Mouse (Mus musculus): ENCODE measurements around the gene Tmem210. TPM values are rescaled to one million over a fixed set of nuclear protein-coding genes. Genes with fewer than 3 reads are reported as not detected.
"Not testable (repeated sequence)": the region's sequence is repeated elsewhere in the genome, so short reads cannot be mapped to it uniquely, and the experiment has no call there.

Gene Tmem210
- polyA plus RNA-seq, 1 experiment from 2014 or later, result not detected

DNA sequence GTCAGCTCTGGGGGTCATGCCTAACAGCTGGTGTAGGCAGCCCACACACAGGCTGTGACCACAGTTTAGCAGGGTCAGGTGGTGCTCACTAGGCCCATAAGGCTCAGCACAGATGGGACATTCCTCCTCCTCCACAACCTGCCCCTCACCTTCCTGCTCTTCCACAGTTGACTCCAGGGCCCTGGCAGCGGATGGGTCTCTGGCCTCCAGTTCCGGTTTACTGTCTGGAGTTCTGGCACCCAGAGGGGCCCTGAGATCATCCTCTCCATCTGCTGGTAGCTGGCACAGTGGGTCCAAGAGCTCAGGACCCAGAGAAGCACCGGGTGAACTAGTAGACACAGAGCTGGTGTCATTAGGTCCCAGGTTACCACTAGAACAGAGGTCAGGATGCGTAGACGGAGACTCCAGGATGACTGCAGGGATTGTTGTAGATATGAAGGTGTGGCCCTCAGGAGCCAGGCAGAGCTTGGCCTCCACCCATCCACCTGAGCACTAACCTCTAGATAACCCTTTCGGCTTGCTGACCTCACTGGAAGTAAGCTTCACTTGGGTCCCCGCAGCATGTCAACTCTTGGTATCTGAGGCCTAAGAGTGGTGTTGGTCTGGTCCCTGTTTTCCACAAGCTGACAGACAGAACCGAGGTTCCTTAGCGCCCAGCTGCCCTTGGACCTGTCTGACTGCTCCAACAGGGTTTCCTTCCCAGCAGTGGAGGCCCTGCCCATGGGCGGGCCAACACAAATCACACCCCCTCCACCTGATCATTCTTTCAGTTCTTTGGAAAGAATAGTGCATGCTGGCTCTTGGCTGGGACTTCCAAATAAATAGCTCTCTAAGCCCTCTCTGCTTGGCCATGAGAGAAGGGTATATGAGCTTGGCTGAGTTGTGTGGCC lies 41.5 kb upstream of the Tmem210 start, which contains the start of gene AL732309.1:
AL732309.1 (minus strand) TSS at position 681 of the 890 bp plus-strand sequence.
- ATAC-seq, result no peak
- Histone ChIP-seq H3K4me3 (replicated peaks; ENCODE audit: low read length) (no peak within 1 kb of the TSS), H3K27me3 (replicated peaks; ENCODE audit: control insufficient read depth, insufficient read depth, low read length) (no peaks in the 10 kb centered on the region), H3K4me1 (replicated peaks; ENCODE audit: control insufficient read depth, insufficient read depth, low read length) (peaks cover 17% of the 10 kb centered on the region), H3K9me3 (ENCODE audit: control insufficient read depth, low read length) (no peaks in the 10 kb centered on the region), H3K9ac (replicated peaks; ENCODE audit: low read depth, low read length) (no peak within 1 kb of the TSS), H3K36me3 (ENCODE audit: control insufficient read depth, insufficient read depth) (0 out of 2 replicates have a peak, but pooled peaks cover under 1% of the 10 kb centered on the region), H3K27ac (ENCODE audit: low read length) (no peak within 1 kb of the TSS), H3K4me2 (ENCODE audit: low read length) (no peak within 1 kb of the TSS)
- 94% methylated on average over 10 of the region's 10 CpGs for WGBS

GRCm38 (mm10) chr2:25252331-25252730 lies 35.6 kb upstream of the Tmem210 start:
- H3K9ac ChIP-seq (replicated peaks; ENCODE audit: low read depth, low read length), result no peak overlapping the region
- peaks cover 21% of the 10 kb centered on the region for H3K4me1 ChIP-seq (replicated peaks; ENCODE audit: control insufficient read depth, insufficient read depth, low read length)
- no peaks in the 10 kb centered on the region for H3K9me3 ChIP-seq (ENCODE audit: control insufficient read depth, low read length)
- H3K4me3 ChIP-seq (replicated peaks; ENCODE audit: low read length), result no peak overlapping the region
- no peak overlapping the region for H3K4me2 ChIP-seq (ENCODE audit: low read length)
- 0 out of 2 replicates have a peak, but pooled peaks cover 3% of the 10 kb centered on the region for H3K36me3 ChIP-seq (ENCODE audit: control insufficient read depth, insufficient read depth)
- H3K27ac ChIP-seq (ENCODE audit: low read length), result no peak overlapping the region
- no peaks in the 10 kb centered on the region for H3K27me3 ChIP-seq (replicated peaks; ENCODE audit: control insufficient read depth, insufficient read depth, low read length)
- ATAC-seq, result no peak
- 85% methylated on average over 1 of the region's 1 CpGs for WGBS

GRCm38 (mm10) chr2:25255284-25255779 lies 32.6 kb upstream of the Tmem210 start, which contains the start of gene Tmem203:
Tmem203 (plus strand) TSS chr2:25255439.
- Histone ChIP-seq H3K9me3 (ENCODE audit: control insufficient read depth, low read length) (no peaks in the 10 kb centered on the region), H3K27ac (ENCODE audit: low read length) (peak within 1 kb of the TSS; percentile 81), H3K4me2 (ENCODE audit: low read length) (peak within 1 kb of the TSS; percentile 95), H3K36me3 (ENCODE audit: control insufficient read depth, insufficient read depth) (0 out of 2 replicates have a peak, but pooled peaks cover 3% of the 10 kb centered on the region), H3K4me1 (replicated peaks; ENCODE audit: control insufficient read depth, insufficient read depth, low read length) (peaks cover 21% of the 10 kb centered on the region), H3K27me3 (replicated peaks; ENCODE audit: control insufficient read depth, insufficient read depth, low read length) (no peaks in the 10 kb centered on the region), H3K4me3 (replicated peaks; ENCODE audit: low read length) (peak within 1 kb of the TSS; percentile 97), H3K9ac (replicated peaks; ENCODE audit: low read depth, low read length) (peak within 1 kb of the TSS; percentile 91)
- under 1% methylated on average over 39 of the region's 39 CpGs for WGBS
- peak; percentile 92 for ATAC-seq

- Histone ChIP-seq H3K4me1 (replicated peaks; ENCODE audit: control insufficient read depth, insufficient read depth, low read length) (peaks cover 21% of the 10 kb centered on the region), H3K4me2 (ENCODE audit: low read length) (peak overlapping the region; percentile 95), H3K4me3 (replicated peaks; ENCODE audit: low read length) (peak overlapping the region; percentile 97), H3K9ac (replicated peaks; ENCODE audit: low read depth, low read length) (peak overlapping the region; percentile 91)
- not testable (repeated sequence) for H3K36me3 ChIP-seq (ENCODE audit: control insufficient read depth, insufficient read depth); ATAC-seq; H3K27me3 ChIP-seq (replicated peaks; ENCODE audit: control insufficient read depth, insufficient read depth, low read length); H3K9me3 ChIP-seq (ENCODE audit: control insufficient read depth, low read length); H3K27ac ChIP-seq (ENCODE audit: low read length)
- WGBS, result 60% methylated on average over 11 of the region's 12 CpGs
These were observed 31.4 kb upstream of the Tmem210 start for GRCm38 (mm10) chr2:25256443-25257109.

DNA sequence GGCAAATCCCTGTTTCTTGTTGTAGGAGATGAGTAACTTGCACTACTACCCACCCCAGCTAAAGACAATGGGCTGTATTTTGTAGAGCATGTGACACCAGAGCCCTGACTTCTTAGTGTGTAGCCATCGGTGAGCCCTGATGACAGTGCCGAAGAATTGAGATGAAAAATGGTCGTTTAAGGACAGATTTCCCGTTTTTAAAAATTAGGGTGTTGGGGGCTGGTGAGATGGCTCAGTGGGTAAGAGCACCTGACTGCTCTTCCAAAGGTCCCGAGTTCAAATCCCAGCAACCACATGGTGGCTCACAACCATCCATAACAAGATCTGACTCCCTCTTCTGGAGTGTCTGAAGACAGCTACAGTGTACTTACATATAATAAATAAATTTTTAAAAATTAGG lies 30.7 kb upstream of the Tmem210 start:
- H3K27me3 ChIP-seq (replicated peaks; ENCODE audit: control insufficient read depth, insufficient read depth, low read length); H3K9me3 ChIP-seq (ENCODE audit: control insufficient read depth, low read length); H3K4me3 ChIP-seq (replicated peaks; ENCODE audit: low read length); H3K36me3 ChIP-seq (ENCODE audit: control insufficient read depth, insufficient read depth); H3K9ac ChIP-seq (replicated peaks; ENCODE audit: low read depth, low read length); H3K4me2 ChIP-seq (ENCODE audit: low read length); ATAC-seq; H3K27ac ChIP-seq (ENCODE audit: low read length): not testable (repeated sequence)
- H3K4me1 ChIP-seq (replicated peaks; ENCODE audit: control insufficient read depth, insufficient read depth, low read length), result peaks cover 24% of the 10 kb centered on the region
- WGBS, result 87% methylated on average over 5 of the region's 5 CpGs

DNA sequence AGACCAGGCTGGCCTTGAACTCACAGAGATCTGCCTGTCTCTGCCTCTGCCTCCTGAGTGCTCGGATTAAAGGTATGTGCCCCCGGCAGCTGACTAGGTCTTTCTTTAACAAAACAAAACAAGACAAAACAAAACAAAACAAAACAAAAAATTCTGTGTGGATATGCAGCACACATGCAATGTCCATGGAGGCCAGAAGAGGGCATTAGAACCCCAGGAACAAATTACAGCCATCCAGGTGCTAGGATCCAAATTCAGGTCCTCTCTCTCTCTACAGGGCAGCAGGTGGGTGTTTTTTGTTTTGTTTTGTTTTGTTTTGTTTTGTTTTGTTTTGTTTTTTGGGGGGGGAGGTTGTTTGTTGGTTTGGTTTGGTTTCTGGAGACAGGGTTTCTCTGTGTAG lies 29.1 kb upstream of the Tmem210 start:
- Histone ChIP-seq H3K27me3 (replicated peaks; ENCODE audit: control insufficient read depth, insufficient read depth, low read length) (no peaks in the 10 kb centered on the region; the same call in 1 of the 2 replicates), H3K4me1 (replicated peaks; ENCODE audit: control insufficient read depth, insufficient read depth, low read length) (peaks cover 34% of the 10 kb centered on the region), H3K9ac (replicated peaks; ENCODE audit: low read depth, low read length) (no peak overlapping the region), H3K27ac (ENCODE audit: low read length) (no peak overlapping the region), H3K36me3 (ENCODE audit: control insufficient read depth, insufficient read depth) (no peaks in the 10 kb centered on the region), H3K4me3 (replicated peaks; ENCODE audit: low read length) (no peak overlapping the region), H3K9me3 (ENCODE audit: control insufficient read depth, low read length) (no peaks in the 10 kb centered on the region), H3K4me2 (ENCODE audit: low read length) (no peak overlapping the region)
- no peak for ATAC-seq
- 50% methylated on average over 2 of the region's 2 CpGs for WGBS

GRCm38 (mm10) chr2:25261870-25262269 lies 26.1 kb upstream of the Tmem210 start:
- peak overlapping the region; percentile 62 for H3K9ac ChIP-seq (replicated peaks; ENCODE audit: low read depth, low read length)
- H3K4me3 ChIP-seq (replicated peaks; ENCODE audit: low read length), result peak overlapping the region; percentile 67
- H3K4me2 ChIP-seq (ENCODE audit: low read length), result peak overlapping the region; percentile 99
- ATAC-seq, result 0 out of 2 replicates have a peak, but pooled peaks have one; percentile 1
- 48% methylated on average over 12 of the region's 12 CpGs for WGBS
- H3K27ac ChIP-seq (ENCODE audit: low read length), result peak overlapping the region; percentile 70
- H3K9me3 ChIP-seq (ENCODE audit: control insufficient read depth, low read length), result no peaks in the 10 kb centered on the region
- no peaks in the 10 kb centered on the region; the same call in 1 of the 2 replicates for H3K27me3 ChIP-seq (replicated peaks; ENCODE audit: control insufficient read depth, insufficient read depth, low read length)
- no peaks in the 10 kb centered on the region for H3K36me3 ChIP-seq (ENCODE audit: control insufficient read depth, insufficient read depth)
- H3K4me1 ChIP-seq (replicated peaks; ENCODE audit: control insufficient read depth, insufficient read depth, low read length), result peaks cover 46% of the 10 kb centered on the region

GRCm38 (mm10) chr2:25262291-25262767 lies 25.6 kb upstream of the Tmem210 start, which contains the start of gene Tprn:
Tprn (plus strand) TSS chr2:25262618.
- peak within 1 kb of the TSS; percentile 99 for H3K4me2 ChIP-seq (ENCODE audit: low read length)
- H3K4me1 ChIP-seq (replicated peaks; ENCODE audit: control insufficient read depth, insufficient read depth, low read length), result peaks cover 47% of the 10 kb centered on the region
- H3K27me3 ChIP-seq (replicated peaks; ENCODE audit: control insufficient read depth, insufficient read depth, low read length), result no peaks in the 10 kb centered on the region; the same call in 1 of the 2 replicates
- H3K36me3 ChIP-seq (ENCODE audit: control insufficient read depth, insufficient read depth), result no peaks in the 10 kb centered on the region
- no peaks in the 10 kb centered on the region for H3K9me3 ChIP-seq (ENCODE audit: control insufficient read depth, low read length)
- H3K27ac ChIP-seq (ENCODE audit: low read length), result peak within 1 kb of the TSS; percentile 70
- WGBS, result under 1% methylated on average over 39 of the region's 39 CpGs
- ATAC-seq, result peak; percentile 99
- peak within 1 kb of the TSS; percentile 74 for H3K9ac ChIP-seq (replicated peaks; ENCODE audit: low read depth, low read length)
- peak within 1 kb of the TSS; percentile 67 for H3K4me3 ChIP-seq (replicated peaks; ENCODE audit: low read length)

All from forebrain, embryonic 16.5 days (tissue).